Mouse (Mus musculus) midbrain, embryonic 16.5 days (tissue): Measurements from ENCODE around the gene Magi2. TPM values are rescaled to one million over a fixed set of nuclear protein-coding genes. Genes with fewer than 3 reads are reported as not detected.
"Not testable (repeated sequence)": the region's sequence is repeated elsewhere in the genome, so short reads cannot be mapped to it uniquely, and the experiment has no call there.

ENCODE experiments used
- ATAC-seq: fragments of 200-750 bp; cut with Nextera tagmentation; 2 replicates; pipeline ENCODE4 v1.8.0; 2017; ENCODE audit warnings: moderate TSS enrichment
- H3K27ac ChIP-seq: fragments of 300-500 bp; sonication (generic); 2 replicates; pipeline ENCODE4 v1.5.1; 2014; ENCODE audit warnings: mild to moderate bottlenecking, low read length, mixed read lengths
- H3K27me3 ChIP-seq: fragments of 300-500 bp; sonication (generic); 2 replicates; pipeline ENCODE4 v1.6.1; 2014; ENCODE audit warnings: low read depth, low read length, mixed read lengths; ENCODE audit not compliant: control insufficient read depth, insufficient read depth
- H3K36me3 ChIP-seq: fragments of 300-500 bp; sonication (generic); 2 replicates; pipeline ENCODE4 v1.6.1; 2014; ENCODE audit warnings: mild to moderate bottlenecking, low read length, moderate library complexity, mixed read lengths; ENCODE audit not compliant: control insufficient read depth, insufficient read depth
- H3K4me1 ChIP-seq: fragments of 300-500 bp; sonication (generic); 2 replicates; pipeline ENCODE4 v1.6.1; 2014; ENCODE audit warnings: mild to moderate bottlenecking, low read length, mixed read lengths; ENCODE audit not compliant: control insufficient read depth, insufficient read depth
- H3K4me2 ChIP-seq: fragments of 300-500 bp; sonication (generic); 2 replicates; pipeline ENCODE4 v1.6.1; 2014; ENCODE audit warnings: mild to moderate bottlenecking, low read length, mixed read lengths
- H3K4me3 ChIP-seq: fragments of 300-500 bp; sonication (generic); 2 replicates; pipeline ENCODE4 v1.5.1; 2014; ENCODE audit warnings: low read depth, mild to moderate bottlenecking, low read length, moderate library complexity, mixed read lengths
- H3K9ac ChIP-seq: fragments of 300-500 bp; sonication (generic); 2 replicates; pipeline ENCODE4 v1.6.1; 2014; ENCODE audit warnings: low read depth, low read length, mixed read lengths
- H3K9me3 ChIP-seq: fragments of 300-500 bp; sonication (generic); replicated peaks from 2 replicates; pipeline ENCODE4 v1.6.1; 2014; ENCODE audit warnings: mild to moderate bottlenecking, low read length, mixed read lengths; ENCODE audit not compliant: control insufficient read depth, poor library complexity, severe bottlenecking
- WGBS: fragments of 180-500 bp; shearing (Covaris S2); extraction: QIAGEN DNeasy Blood & Tissue Kit; methylation state at CpG from one replicate; pipeline ENCODE4 v1.1.7; 2014; 5-methylcytosine and 5-hydroxymethylcytosine counted together
- polyA plus RNA-seq: library from polyadenylated mRNA; unstranded; fragments of >200 nt; fragmentation: Nextera tagmentation; extraction: Ambion mirVana; gene quantifications from 2 replicates; pipeline ENCODE4 v1.2.1, GENCODE M21; 2015

The Magi2 gene
- polyA plus RNA-seq, 1 experiment from 2014 or later = 33.0 TPM

- 91% methylated on average over 3 of the region's 3 CpGs for WGBS
- H3K27ac ChIP-seq = no peak overlapping the region
- H3K4me1 ChIP-seq = peaks cover 13% of the 10 kb centered on the region
- H3K4me2 ChIP-seq = no peak overlapping the region
- H3K9me3 ChIP-seq = no peaks in the 10 kb centered on the region; the same call in 1 of the 2 replicates
- no peaks in the 10 kb centered on the region for H3K27me3 ChIP-seq
- no peaks in the 10 kb centered on the region for H3K36me3 ChIP-seq
- ATAC-seq = no peak
- no peak overlapping the region for H3K4me3 ChIP-seq
- H3K9ac ChIP-seq = no peak overlapping the region
These were observed 1029.5 kb downstream of the Magi2 start for GRCm38 (mm10) chr5:20256150-20256868.

GRCm38 (mm10) chr5:20256933-20257332 lies 1030.1 kb downstream of the Magi2 start:
- no peaks in the 10 kb centered on the region for H3K27me3 ChIP-seq
- no peaks in the 10 kb centered on the region for H3K36me3 ChIP-seq
- no peak overlapping the region for H3K4me2 ChIP-seq
- ATAC-seq = no peak
- H3K4me3 ChIP-seq = no peak overlapping the region
- H3K9me3 ChIP-seq = no peaks in the 10 kb centered on the region; the same call in 1 of the 2 replicates
- H3K4me1 ChIP-seq = peaks cover 13% of the 10 kb centered on the region
- no peak overlapping the region for H3K9ac ChIP-seq
- H3K27ac ChIP-seq = peak overlapping the region; percentile 28; the same call in 1 of the 2 replicates
- WGBS = 40% methylated on average over 2 of the region's 2 CpGs

GRCm38 (mm10) chr5:20257419-20257818 lies 1030.6 kb downstream of the Magi2 start:
- H3K27ac ChIP-seq = no peak overlapping the region
- H3K36me3 ChIP-seq = no peaks in the 10 kb centered on the region
- H3K4me3 ChIP-seq = no peak overlapping the region
- no peaks in the 10 kb centered on the region for H3K27me3 ChIP-seq
- ATAC-seq = peak; percentile 73; the same call in 1 of the 2 replicates
- H3K4me2 ChIP-seq = no peak overlapping the region
- no peak overlapping the region for H3K9ac ChIP-seq
- H3K4me1 ChIP-seq = peaks cover 13% of the 10 kb centered on the region
- H3K9me3 ChIP-seq = no peaks in the 10 kb centered on the region; the same call in 1 of the 2 replicates
- 45% methylated on average over 4 of the region's 4 CpGs for WGBS

GRCm38 (mm10) chr5:20259719-20260118 lies 1032.9 kb downstream of the Magi2 start:
- Histone ChIP-seq H3K4me2 (no peak overlapping the region), H3K27me3 (no peaks in the 10 kb centered on the region), H3K4me1 (peaks cover 13% of the 10 kb centered on the region), H3K9me3 (no peaks in the 10 kb centered on the region), H3K9ac (no peak overlapping the region), H3K36me3 (no peaks in the 10 kb centered on the region), H3K4me3 (no peak overlapping the region), H3K27ac (no peak overlapping the region)
- ATAC-seq = no peak
- WGBS = 78% methylated on average over 3 of the region's 3 CpGs

- 95% methylated on average over 1 of the region's 1 CpGs for WGBS
- H3K4me3 ChIP-seq, H3K27ac ChIP-seq, ATAC-seq, H3K27me3 ChIP-seq, H3K36me3 ChIP-seq, H3K9ac ChIP-seq, H3K9me3 ChIP-seq, H3K4me1 ChIP-seq, H3K4me2 ChIP-seq: not testable (repeated sequence)
These were observed 1045.8 kb downstream of the Magi2 start for GRCm38 (mm10) chr5:20272680-20273079.

GRCm38 (mm10) chr5:20275632-20276031 lies 1048.8 kb downstream of the Magi2 start:
- no peak overlapping the region for H3K4me2 ChIP-seq
- no peaks in the 10 kb centered on the region for H3K4me1 ChIP-seq
- H3K27ac ChIP-seq = no peak overlapping the region
- H3K36me3 ChIP-seq = no peaks in the 10 kb centered on the region
- WGBS = 87% methylated on average over 2 of the region's 2 CpGs
- no peak overlapping the region for H3K4me3 ChIP-seq
- no peak overlapping the region for H3K9ac ChIP-seq
- no peak for ATAC-seq
- H3K9me3 ChIP-seq = no peaks in the 10 kb centered on the region
- H3K27me3 ChIP-seq = no peaks in the 10 kb centered on the region

GRCm38 (mm10) chr5:20285080-20285840 lies 1058.4 kb downstream of the Magi2 start:
- ATAC-seq = 0 out of 2 replicates have a peak, but pooled peaks have one; percentile 60
- WGBS = 65% methylated on average over 8 of the region's 8 CpGs
- no peak overlapping the region for H3K27ac ChIP-seq
- no peaks in the 10 kb centered on the region for H3K36me3 ChIP-seq
- no peaks in the 10 kb centered on the region for H3K27me3 ChIP-seq
- no peak overlapping the region for H3K4me2 ChIP-seq
- no peak overlapping the region for H3K4me3 ChIP-seq
- no peak overlapping the region for H3K9ac ChIP-seq
- H3K4me1 ChIP-seq = no peaks in the 10 kb centered on the region
- no peaks in the 10 kb centered on the region for H3K9me3 ChIP-seq

- Histone ChIP-seq H3K9me3 (no peaks in the 10 kb centered on the region), H3K27me3 (no peaks in the 10 kb centered on the region), H3K36me3 (no peaks in the 10 kb centered on the region), H3K4me3 (no peak overlapping the region), H3K27ac (no peak overlapping the region), H3K4me2 (no peak overlapping the region), H3K9ac (no peak overlapping the region), H3K4me1 (no peaks in the 10 kb centered on the region)
- no peak for ATAC-seq
- 74% methylated on average over 11 of the region's 11 CpGs for WGBS
These were observed 1067.7 kb downstream of the Magi2 start for GRCm38 (mm10) chr5:20294521-20294920.

- no peaks in the 10 kb centered on the region for H3K4me1 ChIP-seq
- WGBS = 77% methylated on average over 6 of the region's 6 CpGs
- H3K27me3 ChIP-seq = no peaks in the 10 kb centered on the region
- no peak overlapping the region for H3K9ac ChIP-seq
- no peak overlapping the region for H3K4me3 ChIP-seq
- no peak for ATAC-seq
- no peaks in the 10 kb centered on the region for H3K9me3 ChIP-seq
- no peak overlapping the region for H3K27ac ChIP-seq
- no peak overlapping the region for H3K4me2 ChIP-seq
- no peaks in the 10 kb centered on the region for H3K36me3 ChIP-seq
These were observed 1073.0 kb downstream of the Magi2 start for GRCm38 (mm10) chr5:20299816-20300215.
